Mouse (Mus musculus) retina, adult 2 months (tissue): ENCODE results near the gene Pdgfra.
A peak's percentile ranks its signal among the peaks of the same experiment; 100 is the strongest.

ENCODE experiments used
- DNase-seq: peaks from one replicate; pipeline ENCODE4 v3.0.0-alpha.2; 2012; ENCODE audit warnings: low read depth, low spot score

Gene Pdgfra

DNA sequence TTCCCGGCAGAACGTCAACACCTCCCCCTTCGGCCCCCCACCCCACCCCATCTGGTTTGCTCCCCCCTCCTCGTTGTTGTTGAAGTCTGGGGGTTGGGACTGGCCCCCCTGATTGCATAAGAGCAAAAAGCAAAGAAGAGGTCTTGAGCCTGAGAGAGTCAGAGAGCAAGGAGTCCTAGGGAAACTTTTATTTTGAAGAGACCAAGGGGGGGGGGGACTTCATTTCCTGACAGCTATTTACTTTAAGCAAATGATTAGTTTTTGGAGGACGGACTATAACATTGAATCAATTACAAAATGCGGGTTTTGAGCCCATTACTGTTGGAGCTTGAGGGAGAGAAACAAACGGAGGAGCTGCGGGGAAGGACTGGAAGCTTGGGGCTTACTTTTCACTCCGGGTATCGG lies at the start of gene Pdgfra:
Gene Pdgfra (plus strand): TSS at position 272 of the 405 bp plus-strand sequence.
- no peak for DNase-seq

DNA sequence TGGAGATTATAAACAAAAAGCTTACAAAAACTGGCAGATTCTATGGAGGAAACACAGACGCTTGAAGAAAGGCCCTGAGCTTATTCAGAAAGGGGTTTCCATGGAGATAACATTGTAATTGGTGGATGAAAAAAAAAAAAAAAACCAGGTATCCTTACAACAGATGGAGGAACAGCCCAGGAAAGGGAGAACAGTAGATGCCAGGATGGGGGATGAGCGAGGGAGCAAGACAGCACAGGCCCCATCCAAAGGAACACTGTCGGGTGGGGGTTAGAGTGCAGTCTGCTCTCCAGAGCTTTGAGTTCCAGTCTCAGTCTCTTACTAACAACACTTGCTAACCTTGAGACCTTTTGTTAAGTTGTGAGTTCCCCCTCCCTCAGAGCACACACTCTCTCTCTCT lies 45.6 kb upstream of the Pdgfra start:
- DNase-seq = no peak

DNA sequence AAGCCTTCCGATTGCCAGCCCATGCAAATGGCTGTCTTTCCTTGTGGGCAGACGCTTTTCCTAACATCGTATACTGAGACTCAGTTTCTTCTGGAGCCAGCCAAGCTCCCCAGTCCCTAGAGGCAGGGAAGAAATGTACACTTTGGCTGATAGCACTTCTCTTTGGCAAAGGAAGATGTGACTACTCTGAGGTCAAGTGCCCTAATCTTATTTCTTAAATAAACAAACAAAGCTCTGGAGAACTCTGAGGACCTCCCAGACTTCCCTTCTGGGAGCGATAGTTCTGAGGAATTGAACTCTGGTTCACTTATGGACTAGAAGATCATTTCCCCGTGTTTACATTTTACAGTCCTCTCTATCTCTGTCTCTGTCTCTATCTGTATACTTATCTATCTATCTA lies 42.7 kb upstream of the Pdgfra start:
- DNase-seq = no peak

DNA sequence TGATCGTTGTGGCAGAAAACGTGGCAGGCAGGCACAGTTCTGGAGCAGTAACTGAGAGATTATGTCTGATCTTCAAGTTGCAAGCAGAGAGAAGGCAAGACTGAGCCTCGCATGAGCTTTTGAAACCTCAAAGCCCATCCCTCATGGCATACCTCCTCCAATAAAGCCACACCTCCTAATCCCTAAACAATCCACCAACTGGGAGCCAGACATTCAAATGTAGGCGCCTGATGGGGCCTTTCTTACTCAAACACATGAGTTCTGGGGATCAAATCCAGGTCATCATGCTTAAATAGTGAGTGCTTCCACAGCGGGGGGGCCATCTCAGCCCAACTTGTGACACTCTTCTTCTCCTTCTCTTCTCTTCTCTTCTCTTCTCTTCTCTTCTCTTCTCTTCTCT lies 40.3 kb upstream of the Pdgfra start:
- no peak for DNase-seq

DNA sequence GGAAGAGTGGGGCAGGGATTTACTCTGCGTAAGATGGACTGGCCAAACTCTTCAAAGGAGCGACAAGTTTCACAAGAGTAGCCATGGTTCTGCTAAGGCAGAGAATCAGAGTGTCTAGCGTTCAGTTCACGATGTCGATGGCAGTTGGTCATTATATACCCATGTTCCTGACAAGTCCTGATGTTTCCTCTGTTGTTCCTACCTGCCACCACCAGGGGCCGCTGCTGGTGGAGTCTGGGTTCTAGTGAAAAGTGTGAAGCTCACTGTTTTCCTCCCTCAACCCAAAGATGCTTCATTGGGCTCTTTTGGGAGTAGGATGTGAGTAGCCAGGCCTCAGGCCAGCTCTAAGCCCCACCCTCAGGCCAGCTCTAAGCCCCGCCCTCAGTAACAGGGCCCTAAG lies 33.3 kb upstream of the Pdgfra start:
- DNase-seq = no peak

DNA sequence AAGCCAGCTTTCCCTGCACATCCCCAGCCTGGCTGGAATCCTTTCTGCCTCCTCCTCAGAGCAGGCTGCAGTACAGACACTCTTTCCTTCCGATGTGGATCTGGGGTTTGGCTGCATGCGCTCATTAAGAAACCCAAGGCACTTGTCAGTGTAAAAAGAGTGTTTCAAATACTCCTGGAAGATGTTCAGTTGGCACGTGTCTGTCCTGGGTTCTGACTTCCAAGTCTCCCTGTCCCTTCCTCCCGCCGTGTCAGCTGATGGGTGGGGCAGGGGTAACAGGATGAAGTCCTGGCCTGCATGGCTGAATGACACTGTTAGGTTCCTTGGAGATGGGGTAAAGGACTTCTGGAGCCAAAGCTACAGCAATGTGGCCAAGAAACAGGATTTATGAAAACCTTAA lies 30.4 kb upstream of the Pdgfra start:
- DNase-seq = no peak

DNA sequence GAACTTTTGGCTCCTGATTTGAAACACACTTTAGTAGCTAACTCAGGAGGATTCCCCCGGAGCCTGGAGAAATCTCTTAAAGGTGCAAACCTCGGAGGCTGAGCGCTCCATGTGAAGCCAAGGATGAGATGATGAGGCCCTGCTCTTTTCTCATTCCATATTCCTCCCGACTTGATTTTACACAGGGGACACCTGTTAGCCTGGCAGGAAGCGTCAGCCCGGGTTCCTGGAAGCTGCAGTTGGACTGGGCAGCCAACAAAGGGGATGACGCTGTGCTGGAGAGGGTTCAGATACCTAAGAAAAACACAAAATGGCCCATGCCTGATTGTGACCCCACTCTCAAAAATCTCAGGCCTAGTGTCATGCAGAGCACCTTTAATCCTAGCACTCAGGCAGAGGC lies 17.4 kb upstream of the Pdgfra start:
- DNase-seq = no peak

DNA sequence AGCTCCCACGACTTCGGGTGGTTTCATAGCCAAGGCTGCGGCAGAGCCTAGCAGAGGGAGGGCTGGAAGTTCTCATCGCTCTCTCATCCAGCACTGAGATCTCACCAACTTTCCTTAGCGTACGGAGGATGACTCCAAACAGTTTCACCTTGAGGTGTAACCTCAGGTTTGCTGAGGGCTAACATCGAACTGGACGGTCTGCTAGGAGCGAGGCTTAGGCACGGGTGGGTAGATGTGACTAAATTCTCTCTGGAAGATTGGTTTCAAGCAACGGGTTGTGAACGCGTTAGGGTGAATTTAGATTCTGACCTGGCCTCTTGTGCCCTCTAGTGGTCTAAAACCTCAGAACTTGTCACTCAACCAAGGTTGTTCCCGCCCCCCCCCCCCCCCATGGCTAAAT lies 9.0 kb upstream of the Pdgfra start:
- peak; percentile 38 for DNase-seq

DNA sequence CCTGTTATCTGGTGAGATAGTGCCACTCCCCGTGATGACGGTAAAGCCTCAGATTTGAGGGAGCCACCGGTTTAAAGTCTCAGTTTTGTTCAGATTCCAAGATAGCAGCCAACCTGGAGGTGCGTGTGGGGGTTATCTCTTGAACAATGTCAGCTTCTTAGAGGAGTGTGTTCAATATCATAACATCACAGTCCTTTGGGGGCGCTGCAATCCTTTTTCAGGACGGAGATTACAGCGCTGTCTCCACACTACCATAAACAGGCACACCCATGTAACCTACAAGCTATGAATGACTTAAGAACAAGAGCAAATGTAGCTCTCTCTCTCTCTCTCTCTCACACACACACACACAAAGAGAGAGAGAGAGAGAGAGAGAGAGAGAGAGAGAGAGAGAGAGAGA lies 8.3 kb upstream of the Pdgfra start:
- no peak for DNase-seq

DNA sequence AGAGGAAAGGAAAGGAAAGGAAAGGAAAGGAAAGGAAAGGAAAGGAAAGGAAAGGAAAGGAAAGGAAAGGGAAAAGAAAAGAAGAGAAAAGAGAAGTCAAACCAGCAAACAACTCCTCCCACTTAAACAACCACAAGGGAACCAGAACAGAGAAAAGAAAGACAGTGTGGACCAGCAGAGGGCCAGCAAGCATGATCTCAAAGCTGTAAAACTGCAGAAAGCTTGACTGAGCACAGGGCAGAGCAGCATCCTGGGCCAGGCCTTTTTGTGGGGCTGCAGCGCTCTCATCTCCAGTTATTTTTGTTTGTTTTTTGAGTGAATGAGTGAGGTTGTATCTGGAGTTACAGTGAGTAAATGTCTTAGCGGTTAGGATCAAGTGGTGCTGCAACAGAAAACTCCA lies 6.8 kb upstream of the Pdgfra start:
- DNase-seq = no peak

DNA sequence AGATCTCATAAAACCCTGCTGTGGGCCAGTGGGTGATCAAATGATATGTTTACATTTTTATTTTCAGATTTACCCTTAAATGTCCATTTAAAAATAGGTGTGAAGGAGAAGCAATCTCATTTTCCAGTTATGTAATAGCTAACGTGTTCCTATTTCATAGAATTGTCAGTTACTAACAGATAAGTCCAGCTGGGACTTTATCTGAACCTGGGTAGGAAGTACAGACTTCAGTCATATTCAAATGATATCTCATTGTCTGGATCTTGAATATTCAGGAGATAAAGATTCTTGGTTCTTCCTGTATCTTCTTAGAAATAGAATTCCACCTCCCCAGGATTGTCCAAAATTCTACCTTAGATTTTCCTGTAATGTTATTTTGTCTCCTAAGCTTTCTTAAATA lies 5.6 kb upstream of the Pdgfra start:
- DNase-seq = no peak

DNA sequence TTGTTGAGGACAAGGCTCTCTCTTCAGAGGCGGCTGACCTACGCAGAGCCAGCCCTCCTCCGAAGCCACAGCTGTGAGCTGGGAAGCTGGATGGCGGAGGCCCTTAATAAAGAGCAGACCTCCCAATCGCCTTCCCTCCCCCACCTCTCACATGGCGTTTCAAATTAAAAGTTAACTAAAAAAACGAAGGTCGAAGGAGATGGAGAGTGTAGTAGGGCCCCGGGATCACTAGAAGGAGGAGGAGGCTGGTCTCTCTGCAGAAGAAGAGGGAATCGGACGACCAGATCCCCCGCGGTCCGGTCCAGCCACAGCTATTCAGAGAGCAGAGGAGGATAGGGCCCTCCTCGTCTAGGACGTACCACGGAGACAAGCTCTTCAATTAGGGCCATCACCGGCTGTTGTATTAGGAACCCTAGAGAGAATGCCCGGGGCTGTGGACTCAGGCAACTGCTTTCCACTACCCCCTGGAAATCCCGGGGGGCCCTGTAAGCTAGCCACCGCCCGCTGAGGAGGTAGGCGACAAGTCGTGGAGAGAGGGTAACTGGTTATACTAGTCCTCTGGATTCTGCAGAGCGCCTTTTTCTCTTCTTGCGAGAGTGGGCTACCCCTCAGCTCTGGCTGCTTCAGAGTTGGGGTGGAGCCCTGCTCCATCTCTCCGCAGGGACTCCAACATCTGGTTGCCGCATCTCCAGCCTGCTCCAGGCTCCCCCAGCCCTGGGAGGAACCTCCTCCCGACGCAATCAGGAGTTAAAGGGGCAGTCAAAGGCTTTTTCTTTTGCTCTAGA lies 3.6 kb upstream of the Pdgfra start:
- DNase-seq = no peak

DNA sequence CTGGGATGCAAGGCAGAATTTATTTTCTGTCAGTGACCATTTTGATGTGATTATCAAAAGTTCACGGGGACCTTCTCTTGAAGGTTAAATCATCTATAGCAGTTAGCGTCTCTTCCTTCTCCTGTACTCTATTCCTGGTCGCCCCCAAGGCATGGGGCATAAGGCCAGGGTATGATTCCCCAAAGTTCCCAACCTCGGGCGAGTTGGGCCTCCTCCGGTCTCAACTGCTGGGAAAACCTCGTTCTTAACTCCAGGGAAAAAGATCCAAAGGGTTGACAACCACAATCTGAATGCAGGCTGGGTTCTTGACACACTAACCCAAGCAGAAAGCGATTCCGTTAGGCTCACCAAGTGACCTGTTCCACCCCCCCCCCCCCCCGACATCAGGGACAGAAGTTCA lies 2.7 kb upstream of the Pdgfra start:
- no peak for DNase-seq

DNA sequence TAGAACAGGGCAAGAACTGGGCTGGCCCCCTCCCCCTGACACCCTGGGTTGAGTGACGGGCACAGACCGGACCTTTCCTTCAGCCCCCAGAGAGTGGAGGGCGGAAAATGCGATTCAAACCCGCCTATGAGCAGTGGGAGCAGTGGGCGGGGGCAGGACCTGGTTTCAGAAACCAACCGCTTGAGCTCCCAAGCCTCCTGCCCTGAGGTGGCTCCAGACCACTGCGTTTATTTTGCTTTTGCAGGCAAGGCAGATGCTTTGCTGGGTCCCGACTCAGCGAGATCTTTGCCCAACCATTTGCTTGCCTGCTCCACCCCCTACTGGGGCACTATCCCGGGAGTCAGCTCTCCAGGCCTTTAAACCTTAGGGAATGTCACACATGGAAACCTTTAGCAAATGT lies 2.2 kb upstream of the Pdgfra start:
- DNase-seq = no peak

DNA sequence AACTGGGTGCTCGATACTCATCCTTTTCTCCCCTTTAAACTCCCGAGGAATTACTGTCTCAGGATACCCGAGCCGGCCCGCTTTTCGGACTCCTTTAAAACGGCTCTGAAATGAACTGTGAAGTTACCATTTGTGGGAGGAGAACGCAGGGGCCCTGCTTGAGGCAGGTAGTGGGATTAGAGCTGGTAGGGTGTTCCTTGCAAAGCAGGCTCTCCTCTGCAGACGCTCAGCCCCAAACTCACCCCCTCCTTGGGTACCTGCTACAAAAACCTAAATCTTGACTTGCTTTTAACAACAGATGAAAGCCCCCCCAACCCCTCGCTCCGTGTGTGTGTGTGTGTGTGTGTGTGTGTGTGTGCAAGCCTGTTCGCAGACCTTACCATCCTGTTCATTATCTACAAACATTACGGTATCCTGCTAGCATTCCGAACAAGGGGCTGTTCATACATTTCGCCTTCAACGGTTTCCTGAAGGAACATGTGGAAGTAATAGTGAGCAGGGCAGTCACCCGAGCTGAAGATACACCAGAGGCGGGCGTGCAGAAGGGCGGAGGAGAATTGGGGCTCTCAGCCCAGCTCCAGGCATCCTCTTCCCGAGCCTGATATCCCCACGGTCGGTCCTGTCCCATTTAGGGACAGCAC lies 1.6 kb upstream of the Pdgfra start:
- DNase-seq = no peak

DNA sequence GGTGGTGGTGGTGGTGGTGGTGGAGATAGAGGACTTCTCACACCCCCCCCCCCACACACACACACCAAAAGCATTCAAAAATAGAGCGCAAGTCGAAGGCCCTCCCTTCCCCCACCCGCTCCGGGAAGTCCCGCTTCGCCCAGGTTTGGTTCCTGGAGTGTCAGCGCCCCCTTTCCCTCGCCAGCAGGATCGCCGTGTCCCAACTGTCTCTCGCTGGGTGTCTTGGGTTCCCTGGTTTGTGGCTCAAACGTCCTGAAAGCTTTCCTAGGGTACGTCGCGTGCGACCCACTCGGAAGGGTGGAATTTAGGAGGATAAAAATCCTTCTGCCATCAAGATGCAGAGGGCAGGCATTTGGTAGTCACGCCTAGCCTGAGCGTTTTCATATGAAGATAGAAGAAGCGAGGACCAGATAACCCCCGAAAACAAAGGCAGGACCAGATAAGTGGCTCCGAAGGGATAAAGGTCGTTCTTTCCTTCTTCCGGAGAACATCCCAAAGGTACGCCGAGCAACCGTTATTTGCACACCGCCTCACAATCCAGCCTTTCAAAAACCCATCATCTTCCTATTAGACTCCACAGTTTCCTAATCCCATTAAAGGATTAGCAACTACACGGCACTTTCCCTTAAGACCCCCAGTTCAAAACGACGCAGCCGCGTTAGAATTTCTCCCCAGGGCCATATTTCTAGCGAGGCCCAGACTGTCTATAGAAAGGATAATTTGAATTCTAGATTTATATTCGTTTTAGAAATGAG lies 769 bp upstream of the Pdgfra start:
- DNase-seq = no peak

DNA sequence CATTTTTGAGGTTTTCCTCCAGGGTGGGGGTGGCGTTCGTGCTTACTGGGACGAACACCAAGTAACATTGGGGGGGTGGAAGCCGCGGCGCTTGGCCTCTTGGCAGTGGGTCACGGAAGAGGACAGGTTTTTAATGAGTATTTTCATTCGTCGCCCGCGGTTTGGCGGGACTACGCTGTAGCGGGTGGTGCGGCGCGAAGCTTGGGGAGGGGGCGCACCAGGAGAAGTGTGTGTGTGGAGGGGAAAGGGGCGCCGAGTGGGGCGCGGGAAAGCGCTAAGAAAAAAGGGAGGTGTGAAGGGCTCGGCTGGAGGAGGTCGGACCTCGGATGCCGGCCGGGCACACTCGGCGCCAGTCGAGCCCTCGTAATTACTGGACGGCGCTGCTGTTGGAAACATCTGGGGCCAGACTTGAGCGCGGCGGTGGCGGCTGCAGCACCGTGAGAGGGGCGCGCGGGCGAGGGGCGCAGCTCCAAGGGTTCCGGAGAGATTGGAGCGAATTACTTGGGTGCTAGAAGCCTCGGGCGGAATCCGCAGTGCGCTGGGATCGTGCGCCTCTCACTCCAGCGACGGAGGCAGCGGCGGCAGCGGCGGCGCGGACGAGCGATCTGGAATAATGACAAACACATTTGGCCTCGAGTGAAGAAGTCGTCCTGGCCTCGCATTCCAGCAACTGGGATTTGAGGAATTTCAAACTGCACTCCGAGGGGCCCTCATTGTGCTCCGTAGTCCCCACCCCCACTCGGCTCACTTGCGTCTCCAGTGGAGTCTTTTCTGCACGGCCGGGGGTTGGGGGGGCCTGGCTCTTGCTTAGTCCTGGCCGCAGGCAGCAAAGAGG lies 916 bp downstream of the Pdgfra start:
- DNase-seq = no peak

DNA sequence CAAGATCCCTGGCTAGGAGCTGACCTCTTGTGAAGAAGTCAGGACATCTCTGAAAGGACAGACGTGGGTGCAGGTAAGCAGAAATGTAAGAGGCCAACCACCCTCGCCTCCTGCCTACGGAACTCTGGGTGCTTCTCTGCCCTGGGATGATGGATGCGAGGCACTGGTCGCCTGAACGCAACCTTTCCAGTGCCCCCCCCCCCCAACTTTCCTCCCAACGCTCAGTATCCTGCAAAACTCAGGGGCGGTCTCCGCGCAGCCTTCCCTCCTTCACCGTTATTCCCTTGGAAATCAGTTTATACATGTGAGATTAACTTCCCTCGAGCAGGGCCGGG lies 1.5 kb downstream of the Pdgfra start:
- no peak for DNase-seq

DNA sequence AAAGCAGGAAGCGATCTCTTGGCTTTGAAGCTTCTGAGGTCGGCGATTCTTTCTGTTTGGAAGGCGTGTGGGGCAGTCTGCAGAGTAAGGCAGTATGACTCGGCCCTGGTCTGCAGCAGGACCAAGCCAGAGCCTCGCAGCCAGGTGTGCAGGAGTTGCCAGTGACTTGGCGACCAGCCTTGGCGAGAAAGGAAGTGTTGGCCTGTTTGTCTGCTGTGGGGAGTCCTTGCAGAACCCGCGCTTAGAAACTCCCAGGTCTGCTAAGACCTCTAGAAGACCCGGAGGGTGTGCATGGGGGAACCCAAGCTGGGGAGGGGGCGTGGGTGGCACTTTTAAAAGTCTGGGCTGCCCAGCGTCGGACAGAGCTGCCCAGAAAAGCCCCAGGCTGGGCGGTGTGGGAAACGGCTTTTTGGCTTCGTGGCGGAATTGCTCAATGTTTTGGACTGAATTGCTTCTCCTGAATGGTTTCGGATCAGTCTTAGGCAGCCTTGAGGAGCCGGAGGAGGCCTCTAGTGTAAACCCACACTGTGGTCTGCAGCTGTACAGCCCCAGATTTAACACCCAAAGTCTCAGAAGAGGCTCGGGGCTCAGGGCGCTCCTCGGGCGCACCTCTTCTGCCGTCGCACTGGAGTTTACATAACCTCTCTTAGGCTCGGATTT lies 2.0 kb downstream of the Pdgfra start:
- DNase-seq = no peak

DNA sequence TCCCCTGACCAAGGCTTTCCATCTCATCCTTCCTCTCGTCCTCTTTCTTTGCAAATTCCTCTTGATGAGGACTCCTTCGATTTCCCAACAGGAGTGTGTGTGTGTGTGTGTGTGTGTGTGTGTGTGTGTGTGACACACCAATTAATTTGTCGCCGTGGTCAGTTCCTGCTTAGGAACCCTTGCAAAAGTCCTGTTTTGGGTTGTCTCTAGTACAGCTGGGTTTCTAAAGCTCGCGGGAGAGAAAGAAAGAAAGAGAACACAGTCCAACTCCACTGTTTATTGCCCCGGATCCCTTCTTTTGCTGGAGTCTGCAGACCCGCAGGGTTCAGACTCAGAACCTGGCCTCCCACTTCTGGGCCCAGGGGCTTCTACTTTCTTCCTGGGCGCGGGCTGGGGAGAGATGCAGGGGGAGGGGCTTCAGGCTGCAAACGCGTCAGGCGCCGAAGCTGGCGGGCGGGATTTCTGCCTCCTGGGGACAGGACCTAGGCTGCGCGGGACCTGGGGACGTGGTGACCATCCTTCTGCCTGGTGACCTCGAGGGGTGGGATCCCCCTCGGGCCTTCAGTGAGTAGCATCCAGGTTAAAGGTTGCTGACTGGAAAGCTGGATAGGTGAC lies 2.6 kb downstream of the Pdgfra start:
- no peak for DNase-seq

DNA sequence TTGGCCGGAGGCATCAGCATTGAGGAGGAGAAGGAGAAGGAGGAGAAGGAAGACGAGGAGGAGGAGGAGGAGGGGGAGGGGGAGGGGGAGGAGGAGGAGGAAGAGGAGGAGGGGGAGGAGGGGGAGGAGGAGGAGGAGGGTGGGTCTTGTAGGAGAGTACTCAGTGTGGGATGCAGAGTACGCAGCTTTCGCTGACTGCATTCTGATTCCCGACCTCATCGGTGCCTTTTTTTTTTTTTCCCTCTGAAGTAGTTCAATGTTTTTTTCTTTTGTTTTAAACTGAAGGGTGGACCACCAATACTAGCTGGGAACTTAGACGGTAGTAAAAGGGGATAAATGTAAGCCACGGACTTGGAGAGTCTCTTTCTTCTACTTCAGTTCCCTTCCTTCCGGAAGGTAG lies 3.2 kb downstream of the Pdgfra start:
- DNase-seq = no peak
